Mouse (Mus musculus): ENCODE measurements around the gene Ano9.

DNA sequence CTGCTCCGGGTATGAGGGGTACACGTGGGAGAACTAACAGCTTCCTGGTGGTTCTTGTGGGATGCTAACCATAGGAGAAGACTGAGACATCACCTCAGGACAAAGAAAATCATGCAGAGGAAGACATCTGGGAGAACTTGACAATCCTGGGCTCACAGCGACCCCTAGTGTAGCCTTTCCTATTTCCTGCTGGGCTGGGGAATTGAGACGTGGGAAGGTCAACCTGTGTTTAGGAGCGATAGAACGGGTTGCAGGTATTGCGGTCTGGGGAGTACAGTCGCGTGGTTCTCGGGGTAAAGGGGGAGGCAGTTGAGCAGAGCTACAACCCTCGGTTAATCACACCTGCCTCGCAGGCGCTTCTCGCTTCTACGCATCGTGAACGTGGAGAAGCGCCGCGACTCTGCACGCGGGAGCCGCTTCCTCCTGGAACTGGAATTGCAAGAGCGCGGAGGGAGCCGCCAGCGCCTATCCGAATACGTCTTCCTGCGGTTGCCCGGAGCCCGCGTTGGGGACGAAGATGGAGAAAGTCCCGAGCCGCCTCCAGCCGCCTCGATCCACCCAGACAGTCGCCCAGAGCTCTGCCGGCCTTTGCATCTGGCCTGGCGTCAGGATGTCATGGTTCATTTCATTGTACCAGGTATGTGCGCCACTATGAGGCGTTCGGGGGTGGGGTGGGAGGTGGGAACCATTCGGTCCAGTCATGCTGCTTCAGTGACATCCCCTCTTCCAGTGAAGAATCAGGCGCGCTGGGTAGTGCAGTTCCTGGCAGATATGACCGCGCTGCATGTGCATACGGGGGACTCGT, 47.3 kb downstream of the Ano9 start:
- no peak for TF ChIP-seq POLR2A (IDR thresholded peaks at IDR 0.05; ENCODE audit: low read depth, low read length)
- peak; percentile 34; the same call in 1 of the 2 replicates for TF ChIP-seq CTCF (IDR thresholded peaks at IDR 0.05; ENCODE audit: borderline replicate concordance, insufficient read depth, low read length)
